Mouse (Mus musculus) spleen, adult 2 months (tissue): Measurements from ENCODE around the gene Vmn2r80. TPM values are rescaled to one million over a fixed set of nuclear protein-coding genes. Genes with fewer than 3 reads are reported as not detected.
"Not testable (repeated sequence)": the region's sequence is repeated elsewhere in the genome, so short reads cannot be mapped to it uniquely, and the experiment has no call there.

ENCODE experiments used
- DNase-seq, 2 experiments: peaks; one replicate each; pipeline versions ENCODE4 v3.0.0 to v3.0.0-alpha.2; 2012 to 2021; ENCODE audit warnings: low spot score in 2 of 2, low read depth in 1 of 2
- H3K27ac ChIP-seq: fragments of 200-500 bp; 2 replicates; pipeline ENCODE4 v1.5.1; 2012; ENCODE audit warnings: low read length, inconsistent platforms; ENCODE audit not compliant: insufficient read depth
- H3K27me3 ChIP-seq: fragments of 200-500 bp; 2 replicates; pipeline ENCODE4 v1.6.1; 2012; ENCODE audit warnings: mild to moderate bottlenecking, moderate library complexity, low read length, inconsistent platforms; ENCODE audit not compliant: control insufficient read depth, insufficient read depth
- H3K36me3 ChIP-seq: fragments of 200-500 bp; 2 replicates; pipeline ENCODE4 v1.6.1; 2012; ENCODE audit warnings: mild to moderate bottlenecking, low read length, inconsistent platforms; ENCODE audit not compliant: control insufficient read depth, insufficient read depth
- H3K4me1 ChIP-seq: fragments of 200-500 bp; 2 replicates; pipeline ENCODE4 v1.6.1; 2011; ENCODE audit warnings: inconsistent platforms; ENCODE audit not compliant: control insufficient read depth, insufficient read depth, insufficient read length
- H3K4me3 ChIP-seq: fragments of 200-500 bp; 2 replicates; pipeline ENCODE4 v1.5.1; 2011; ENCODE audit warnings: mild to moderate bottlenecking, inconsistent platforms; ENCODE audit not compliant: insufficient read depth, insufficient read length; ENCODE audit errors: extremely low read depth
- CTCF ChIP-seq: fragments of 200-500 bp; IDR thresholded peaks from 2 replicates; pipeline ENCODE4 v1.5.1; 2011; ENCODE audit warnings: mild to moderate bottlenecking, inconsistent platforms; ENCODE audit not compliant: insufficient read depth, insufficient read length, insufficient replicate concordance; ENCODE audit errors: extremely low read depth
- POLR2A ChIP-seq: fragments of 200-500 bp; IDR thresholded peaks from 2 replicates; pipeline ENCODE4 v1.6.1; 2011; ENCODE audit warnings: low read depth, low read length, inconsistent platforms
- WGBS: fragments of 180-500 bp; shearing (Covaris S2); methylation state at CpG from one replicate; pipeline ENCODE4 v1.1.7; 2018; 5-methylcytosine and 5-hydroxymethylcytosine counted together
- polyA plus RNA-seq: library from polyadenylated mRNA; depleted of rRNA; stranded (reverse); fragments of >200 nt; gene quantifications from 2 replicates; pipeline ENCODE4 v1.2.3, GENCODE M21; 2012; rRNA removed

Vmn2r80 gene
- polyA plus RNA-seq, 1 experiment = not detected

DNA sequence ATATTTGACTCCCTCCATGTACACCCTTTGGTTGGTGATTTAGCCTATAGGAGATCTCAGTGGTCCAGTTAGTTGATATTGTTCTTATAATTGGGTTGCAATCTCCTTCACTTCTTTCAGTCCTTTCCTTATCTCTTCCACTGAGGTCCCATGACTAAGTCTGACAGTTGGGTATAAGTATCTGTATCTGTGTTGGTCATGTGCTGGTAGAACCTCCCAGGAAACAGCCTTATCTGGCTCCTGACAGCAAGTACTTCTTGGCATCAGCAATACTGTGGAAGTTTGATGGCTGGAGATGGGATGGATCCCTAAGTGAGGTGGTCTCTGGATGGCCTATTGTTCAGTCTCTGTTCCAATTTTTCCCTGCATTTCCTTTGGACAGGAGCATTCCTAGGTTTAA lies 3.0 kb downstream of the Vmn2r80 start:
- no peak for DNase-seq
- Histone ChIP-seq H3K27me3 (no peaks in the 10 kb centered on the region), H3K4me3 (no peak overlapping the region), H3K36me3 (no peaks in the 10 kb centered on the region), H3K4me1 (no peaks in the 10 kb centered on the region), H3K27ac (no peak overlapping the region)
- no peak for TF ChIP-seq POLR2A
- no peak for TF ChIP-seq CTCF

DNA sequence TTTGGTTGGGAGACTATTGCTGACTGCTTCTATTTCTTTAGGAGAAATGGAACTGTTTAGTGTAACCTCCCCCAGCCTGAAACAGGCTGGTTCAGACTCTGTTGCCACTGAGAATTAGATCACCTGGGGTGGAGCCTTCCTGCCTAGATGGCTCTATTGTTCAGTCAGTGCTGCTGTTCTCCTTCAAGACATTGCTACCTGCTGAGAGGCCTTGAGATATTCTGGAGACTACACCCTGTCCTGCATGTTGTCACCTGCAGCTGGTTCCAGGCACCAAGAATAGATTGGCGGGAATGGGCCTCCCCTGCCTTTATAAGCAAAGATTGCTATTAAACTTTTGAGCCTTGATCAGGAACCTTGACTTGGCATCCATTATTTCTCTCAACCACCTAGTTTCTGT lies 51.4 kb downstream of the Vmn2r80 start:
- H3K4me1 ChIP-seq, H3K36me3 ChIP-seq, H3K27me3 ChIP-seq, DNase-seq, H3K27ac ChIP-seq, H3K4me3 ChIP-seq: not testable (repeated sequence)
- 77% methylated on average over 1 of the region's 1 CpGs for WGBS

DNA sequence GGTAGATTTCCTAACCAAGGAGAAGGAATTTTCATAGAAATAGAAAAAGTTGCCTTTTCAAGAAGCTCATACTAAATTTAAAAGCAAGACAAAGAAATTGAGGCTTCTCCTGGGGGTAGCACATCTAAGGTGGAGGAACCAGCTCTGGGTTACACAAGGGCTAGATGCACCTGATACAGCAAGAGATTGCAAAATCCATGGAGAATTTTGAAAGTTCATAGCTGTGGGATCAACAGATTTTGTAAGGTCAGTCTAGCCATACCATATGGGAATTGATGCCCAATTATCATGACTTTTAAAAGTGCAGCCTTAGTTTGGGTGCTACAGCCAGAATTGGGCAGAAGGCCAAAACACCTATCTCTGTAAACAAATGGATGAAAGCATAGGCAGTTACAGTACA lies 71.9 kb downstream of the Vmn2r80 start:
- Histone ChIP-seq H3K36me3 (no peaks in the 10 kb centered on the region), H3K27me3 (no peaks in the 10 kb centered on the region), H3K27ac (no peak overlapping the region), H3K4me3 (no peak overlapping the region), H3K4me1 (no peaks in the 10 kb centered on the region)
- DNase-seq = no peak
- no peak for TF ChIP-seq POLR2A
- no peak for TF ChIP-seq CTCF

DNA sequence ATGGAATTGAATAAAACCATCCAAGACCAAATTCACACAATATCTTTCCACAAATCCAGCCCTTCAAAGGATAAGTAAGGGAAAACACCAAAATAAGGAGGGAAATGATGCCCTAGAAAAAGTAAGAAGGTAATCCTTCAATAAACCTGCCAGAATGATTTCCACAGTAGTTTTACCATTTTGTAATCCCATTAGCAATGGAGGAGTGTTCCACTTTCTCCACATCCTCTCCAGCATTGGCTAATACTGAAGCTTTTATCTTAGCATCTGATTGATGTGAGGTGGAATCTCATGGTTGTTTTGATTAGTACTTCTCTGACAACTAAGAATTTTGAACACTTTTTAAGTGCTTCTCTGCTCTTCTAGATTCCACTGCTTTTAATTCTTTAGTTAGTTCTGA lies 73.0 kb downstream of the Vmn2r80 start:
- H3K27me3 ChIP-seq = no peaks in the 10 kb centered on the region
- no peak for DNase-seq
- no peaks in the 10 kb centered on the region for H3K4me1 ChIP-seq
- no peak overlapping the region for H3K27ac ChIP-seq
- TF ChIP-seq CTCF (no peak), POLR2A (no peak)
- no peaks in the 10 kb centered on the region for H3K36me3 ChIP-seq
- no peak overlapping the region for H3K4me3 ChIP-seq

DNA sequence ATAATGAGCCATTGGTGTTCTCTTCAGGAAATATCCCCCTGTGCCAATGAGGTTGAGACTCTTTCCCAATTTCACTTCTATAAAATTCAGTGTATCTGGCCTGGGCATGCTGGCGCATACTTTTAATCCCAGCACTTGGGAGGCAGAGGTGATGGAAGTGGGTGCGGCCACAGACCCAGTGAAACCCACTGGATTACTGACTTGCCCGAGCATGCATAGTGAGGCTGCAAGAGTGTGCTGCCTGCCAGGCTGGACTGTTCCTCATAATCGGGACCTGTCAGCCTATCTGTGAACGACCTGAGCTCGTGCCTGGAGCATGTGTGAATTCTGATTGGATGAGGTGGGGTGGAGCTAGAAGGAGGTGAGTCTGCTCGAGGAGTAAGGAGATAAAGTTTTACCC lies 73.6 kb downstream of the Vmn2r80 start:
- no peak overlapping the region for H3K4me3 ChIP-seq
- H3K27me3 ChIP-seq = no peaks in the 10 kb centered on the region
- H3K36me3 ChIP-seq = no peaks in the 10 kb centered on the region
- DNase-seq = no peak
- 71% methylated on average over 7 of the region's 7 CpGs for whole genome bisulfite sequencing
- no peak overlapping the region for H3K27ac ChIP-seq
- H3K4me1 ChIP-seq = no peaks in the 10 kb centered on the region
- no peak for TF ChIP-seq POLR2A
- TF ChIP-seq CTCF = no peak

Other genes starting within 250 kb of the Vmn2r80 start
- not detected in 2 replicates for gene Olfr1354, start 235.6 kb upstream of the Vmn2r80 start, polyA plus RNA-seq
- not detected in 2 replicates for gene Olfr8, start 198.1 kb upstream of the Vmn2r80 start, polyA plus RNA-seq
- not detected in 2 replicates for gene Olfr1353, start 185.5 kb upstream of the Vmn2r80 start, polyA plus RNA-seq
- not detected in 2 replicates for gene Olfr1352, start 167.7 kb upstream of the Vmn2r80 start, polyA plus RNA-seq
- not detected in 2 replicates for gene Olfr1351, start 136.3 kb upstream of the Vmn2r80 start, polyA plus RNA-seq
- gene Olfr57, start 120.0 kb upstream of the Vmn2r80 start, polyA plus RNA-seq = not detected in 2 replicates
- gene 2610008E11Rik, start 51.2 kb upstream of the Vmn2r80 start, polyA plus RNA-seq = 0.84 and 0.94 TPM in 2 replicates
- not detected in 2 replicates for gene Vmn2r81, start 98.9 kb downstream of the Vmn2r80 start, polyA plus RNA-seq
- gene Vmn2r82, start 207.8 kb downstream of the Vmn2r80 start, polyA plus RNA-seq = not detected in 2 replicates